ENCODE assay signal across 8 mouse cellular contexts in genomic region chr7:37336171-37336850, GRCm38 (mm10).
A peak's percentile ranks its signal among the peaks of the same experiment; 100 is the strongest.
DNase-seq lines count a peak whose midpoint lies in the region; ATAC-seq and TF ChIP-seq lines count a peak whose summit lies in the region.

No protein-coding gene starts in this region.

- peak overlapping the region; percentile 66 for H3K4me2 ChIP-seq in lung, postnatal 0 days (replicated peaks; ENCODE audit: low read depth, low read length)
- H3K4me2 ChIP-seq in limb, embryonic 15.5 days, result peak overlapping the region; percentile 79
- H3K4me2 ChIP-seq in stomach, postnatal 0 days (replicated peaks; ENCODE audit: low read depth), result peak overlapping the region; percentile 67

- no peak for TF ChIP-seq POLR2A in cerebellum, adult 2 months (IDR thresholded peaks at IDR 0.05; ENCODE audit: borderline replicate concordance, insufficient read depth, low read length)

- no peak for TF ChIP-seq EP300 in lung, postnatal 0 days (IDR thresholded peaks at IDR 0.05)
- no peak for TF ChIP-seq EP300 in stomach, postnatal 0 days (optimal IDR thresholded peaks at IDR 0.05)

- peak in 1 of 2 experiments; percentile 59 for DNase-seq in cerebellum, adult 2 months
- DNase-seq in cerebellum, postnatal 4 days (ENCODE audit: low spot score in 2 of 2), result no peak
- DNase-seq in lung, postnatal 0 days (ENCODE audit: low spot score), result no peak
- DNase-seq in lung, postnatal 14 days, result no peak
- no peak for DNase-seq in stomach, postnatal 0 days (ENCODE audit: low spot score)
- no peak for DNase-seq in c-Kit-positive CD71-positive TER-119-positive erythroid progenitor cells, embryonic 14.5 days (ENCODE audit: low spot score)
- no peak for DNase-seq in adrenal gland, postnatal 14 days

- peaks cover 21% of the 10 kb centered on the region for H3K4me1 ChIP-seq in cerebellum, adult 2 months (ENCODE audit: control insufficient read depth, insufficient read depth, low read length)
- peaks cover 4% of the 10 kb centered on the region; the same call in 1 of the 2 replicates for H3K4me1 ChIP-seq in lung, postnatal 0 days (ENCODE audit: insufficient read depth, low read depth, low read length)
- peaks cover 45% of the 10 kb centered on the region for H3K4me1 ChIP-seq in limb, embryonic 15.5 days
- H3K4me1 ChIP-seq in stomach, postnatal 0 days (replicated peaks; ENCODE audit: control insufficient read depth, insufficient read depth), result no peaks in the 10 kb centered on the region

- H3K9ac ChIP-seq in lung, postnatal 0 days (replicated peaks; ENCODE audit: low read depth), result no peak overlapping the region
- no peak overlapping the region for H3K9ac ChIP-seq in limb, embryonic 15.5 days
- no peak overlapping the region for H3K9ac ChIP-seq in stomach, postnatal 0 days (ENCODE audit: low read length)

- H3K27ac ChIP-seq in cerebellum, adult 2 months (ENCODE audit: insufficient read depth, low read length), result peak overlapping the region; percentile 98
- H3K27ac ChIP-seq in lung, postnatal 0 days (ENCODE audit: low read length), result no peak overlapping the region
- H3K27ac ChIP-seq in limb, embryonic 15.5 days, result peak overlapping the region; percentile 59
- H3K27ac ChIP-seq in stomach, postnatal 0 days (replicated peaks), result no peak overlapping the region

- H3K4me3 ChIP-seq in cerebellum, adult 2 months (replicated peaks; ENCODE audit: insufficient read depth, low read depth, low read length), result peak overlapping the region; percentile 54
- peak overlapping the region; percentile 23; the same call in 1 of the 2 replicates for H3K4me3 ChIP-seq in lung, postnatal 0 days (ENCODE audit: low read depth, low read length)
- peak overlapping the region; percentile 41 for H3K4me3 ChIP-seq in limb, embryonic 15.5 days
- peak overlapping the region; percentile 37 for H3K4me3 ChIP-seq in stomach, postnatal 0 days (ENCODE audit: low read depth, low read length)

- 18% methylated on average over 12 of the region's 12 CpGs for WGBS in cerebellum, adult 2 months
- 20% methylated on average over 12 of the region's 12 CpGs for WGBS in lung, postnatal 0 days
- WGBS in limb, embryonic 15.5 days, result 9% methylated on average over 12 of the region's 12 CpGs
- WGBS in stomach, postnatal 0 days, result 20% methylated on average over 12 of the region's 12 CpGs

- no peaks in the 10 kb centered on the region for H3K27me3 ChIP-seq in cerebellum, adult 2 months (ENCODE audit: control insufficient read depth, insufficient read depth, low read length)
- H3K27me3 ChIP-seq in lung, postnatal 0 days (replicated peaks; ENCODE audit: insufficient read depth, low read length), result no peaks in the 10 kb centered on the region
- peaks cover 6% of the 10 kb centered on the region for H3K27me3 ChIP-seq in limb, embryonic 15.5 days
- H3K27me3 ChIP-seq in stomach, postnatal 0 days (ENCODE audit: control insufficient read depth, insufficient read depth, low read length), result no peaks in the 10 kb centered on the region

- ATAC-seq in lung, postnatal 0 days, result no peak
- no peak for ATAC-seq in limb, embryonic 15.5 days (ENCODE audit: insufficient number of reproducible peaks, low FRiP score, low TSS enrichment, low read depth)
- no peak for ATAC-seq in stomach, postnatal 0 days (ENCODE audit: low FRiP score, low TSS enrichment)

- no peaks in the 10 kb centered on the region for H3K36me3 ChIP-seq in lung, postnatal 0 days (ENCODE audit: insufficient read depth, low read length)
- H3K36me3 ChIP-seq in limb, embryonic 15.5 days, result no peaks in the 10 kb centered on the region
- no peaks in the 10 kb centered on the region for H3K36me3 ChIP-seq in stomach, postnatal 0 days (ENCODE audit: control insufficient read depth, insufficient read depth, low read length)

- TF ChIP-seq CTCF in cerebellum, adult 2 months (IDR thresholded peaks at IDR 0.05; ENCODE audit: borderline replicate concordance, insufficient read depth, low read depth, low read length), result no peak
- TF ChIP-seq CTCF in lung, postnatal 0 days (IDR thresholded peaks at IDR 0.05), result no peak
- TF ChIP-seq CTCF in stomach, postnatal 0 days (IDR thresholded peaks at IDR 0.05; ENCODE audit: low read depth), result no peak

- H3K9me3 ChIP-seq in lung, postnatal 0 days (ENCODE audit: low read length), result no peaks in the 10 kb centered on the region
- H3K9me3 ChIP-seq in limb, embryonic 15.5 days, result no peaks in the 10 kb centered on the region
- H3K9me3 ChIP-seq in stomach, postnatal 0 days (ENCODE audit: control insufficient read depth, low read length), result no peaks in the 10 kb centered on the region

Comparison
In these comparisons a context has a peak if more than half of its experiments do, and no peak if none do; other contexts are left out.
1. H3K27ac ChIP-seq: peak in cerebellum, adult 2 months (single experiment) and limb, embryonic 15.5 days (single experiment); none in lung, postnatal 0 days (single experiment) and stomach, postnatal 0 days (single experiment).
2. Peak in every context shown above with its lines, with median percentiles within 50 percentile points of each other: H3K4me3 ChIP-seq and H3K4me2 ChIP-seq.